Mouse (Mus musculus) intestine, embryonic 15.5 days (tissue): ENCODE data around the gene Npsr1. TPM values are rescaled to one million over a fixed set of nuclear protein-coding genes. Genes with fewer than 3 reads are reported as not detected.

ENCODE experiments used
- ATAC-seq: fragments of 200-750 bp; cut with Nextera tagmentation; 2 replicates; pipeline ENCODE4 v1.8.0; 2017; ENCODE audit warnings: moderate TSS enrichment, moderate library complexity
- H3K27ac ChIP-seq: fragments of 300-500 bp; sonication (generic); 2 replicates; pipeline ENCODE4 v1.5.1; 2015; ENCODE audit warnings: mild to moderate bottlenecking, inconsistent platforms
- H3K27me3 ChIP-seq: fragments of 300-500 bp; sonication (generic); replicated peaks from 2 replicates; pipeline ENCODE4 v1.6.1; 2015; ENCODE audit warnings: inconsistent platforms
- H3K36me3 ChIP-seq: fragments of 300-500 bp; sonication (generic); 2 replicates; pipeline ENCODE4 v1.6.1; 2015; ENCODE audit warnings: inconsistent platforms
- H3K4me1 ChIP-seq: fragments of 300-500 bp; sonication (generic); replicated peaks from 2 replicates; pipeline ENCODE4 v1.6.1; 2015; ENCODE audit warnings: inconsistent platforms
- H3K4me2 ChIP-seq: fragments of 300-500 bp; sonication (generic); replicated peaks from 2 replicates; pipeline ENCODE4 v1.6.1; 2015; ENCODE audit warnings: mild to moderate bottlenecking, inconsistent platforms
- H3K4me3 ChIP-seq: fragments of 300-500 bp; sonication (generic); replicated peaks from 2 replicates; pipeline ENCODE4 v1.5.1; 2015; ENCODE audit warnings: inconsistent platforms
- H3K9ac ChIP-seq: fragments of 300-500 bp; sonication (generic); 2 replicates; pipeline ENCODE4 v1.6.1; 2015; ENCODE audit warnings: inconsistent platforms
- H3K9me3 ChIP-seq: fragments of 300-500 bp; sonication (generic); 2 replicates; pipeline ENCODE4 v1.6.1; 2016; ENCODE audit warnings: inconsistent platforms
- WGBS: fragments of 180-500 bp; shearing (Covaris S2); methylation state at CpG from one replicate; pipeline ENCODE4 v1.1.7; 2015; 5-methylcytosine and 5-hydroxymethylcytosine counted together
- polyA plus RNA-seq: library from polyadenylated mRNA; unstranded; fragments of >200 nt; fragmentation: Nextera tagmentation; extraction: Ambion mirVana; gene quantifications from 2 replicates; pipeline ENCODE4 v1.2.1, GENCODE M21; 2015

The Npsr1 gene
- polyA plus RNA-seq, 1 experiment from 2014 or later: not detected

GRCm38 (mm10) chr9:24331661-24332060 is 233.9 kb downstream of the Npsr1 start:
- H3K4me1 ChIP-seq: no peaks in the 10 kb centered on the region
- no peaks in the 10 kb centered on the region for H3K9me3 ChIP-seq
- H3K9ac ChIP-seq: no peak overlapping the region
- no peak overlapping the region for H3K4me2 ChIP-seq
- no peak overlapping the region for H3K27ac ChIP-seq
- no peak for ATAC-seq
- no peak overlapping the region for H3K4me3 ChIP-seq
- H3K36me3 ChIP-seq: no peaks in the 10 kb centered on the region
- 62% methylated on average over 2 of the region's 2 CpGs for WGBS
- no peaks in the 10 kb centered on the region for H3K27me3 ChIP-seq

DNA sequence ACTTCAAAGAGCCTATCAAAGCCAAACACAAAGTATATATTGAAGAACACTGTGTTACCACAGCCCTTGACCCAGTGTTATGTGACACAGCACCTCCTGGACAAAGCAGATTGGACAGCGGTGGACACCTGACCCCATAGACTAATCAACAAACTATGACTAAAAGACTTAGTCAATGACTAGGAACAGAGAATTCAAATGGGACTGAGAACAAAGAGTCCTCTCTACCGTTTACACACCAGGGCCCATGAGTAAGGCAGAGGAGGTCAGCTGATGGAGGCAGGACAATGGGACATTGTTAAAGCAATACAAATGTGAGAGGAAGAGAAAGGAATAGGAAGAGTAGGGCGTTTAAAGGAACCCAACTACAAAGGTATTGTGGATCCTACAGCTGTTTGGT is 243.5 kb downstream of the Npsr1 start:
- H3K4me1 ChIP-seq: no peaks in the 10 kb centered on the region
- WGBS: 64% methylated on average over 3 of the region's 3 CpGs
- no peak overlapping the region for H3K4me3 ChIP-seq
- no peaks in the 10 kb centered on the region for H3K9me3 ChIP-seq
- no peak overlapping the region for H3K27ac ChIP-seq
- no peaks in the 10 kb centered on the region for H3K27me3 ChIP-seq
- no peak overlapping the region for H3K9ac ChIP-seq
- ATAC-seq: no peak
- no peaks in the 10 kb centered on the region for H3K36me3 ChIP-seq
- H3K4me2 ChIP-seq: no peak overlapping the region

GRCm38 (mm10) chr9:24347011-24347410 is 249.2 kb downstream of the Npsr1 start:
- WGBS: 34% methylated on average over 1 of the region's 1 CpGs
- H3K27me3 ChIP-seq: no peaks in the 10 kb centered on the region
- ATAC-seq: no peak

GRCm38 (mm10) chr9:24349510-24349909 is 251.7 kb downstream of the Npsr1 start:
- 79% methylated on average over 2 of the region's 2 CpGs for WGBS
- H3K9me3 ChIP-seq: no peaks in the 10 kb centered on the region
- no peaks in the 10 kb centered on the region for H3K36me3 ChIP-seq
- no peak overlapping the region for H3K9ac ChIP-seq
- no peak overlapping the region for H3K27ac ChIP-seq
- no peak for ATAC-seq
- H3K4me3 ChIP-seq: no peak overlapping the region
- no peak overlapping the region for H3K4me2 ChIP-seq
- no peaks in the 10 kb centered on the region for H3K27me3 ChIP-seq
- no peaks in the 10 kb centered on the region for H3K4me1 ChIP-seq

More at GRCm38 (mm10) chr9:24347011-24347410, 249.2 kb downstream of the Npsr1 start:
- H3K4me2 ChIP-seq: no peak overlapping the region
- H3K27ac ChIP-seq: no peak overlapping the region
- H3K9ac ChIP-seq: no peak overlapping the region
- H3K9me3 ChIP-seq: no peaks in the 10 kb centered on the region
- H3K36me3 ChIP-seq: no peaks in the 10 kb centered on the region
- no peaks in the 10 kb centered on the region for H3K4me1 ChIP-seq
- H3K4me3 ChIP-seq: no peak overlapping the region

DNA sequence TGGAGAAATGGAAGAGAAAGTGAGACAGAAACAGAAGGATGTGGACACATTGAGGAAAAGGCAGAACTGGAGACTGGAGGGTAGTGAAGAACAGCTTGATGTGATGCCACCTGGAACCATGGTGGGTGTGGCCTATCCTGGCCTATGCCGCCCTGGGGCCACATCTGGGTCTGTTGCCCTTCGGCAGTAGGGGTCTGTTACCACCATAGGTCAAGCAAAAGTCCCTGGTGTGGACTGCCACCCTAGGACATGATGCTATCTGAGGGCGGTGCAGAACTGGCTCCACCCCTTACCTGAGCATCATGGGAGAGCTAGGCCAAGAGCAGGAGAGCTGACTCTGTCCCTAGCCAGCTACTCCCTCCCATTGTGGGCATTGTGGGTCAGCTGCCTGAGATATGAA is 253.6 kb downstream of the Npsr1 start:
- Histone ChIP-seq H3K4me3 (no peak overlapping the region), H3K27ac (no peak overlapping the region), H3K9ac (no peak overlapping the region), H3K4me1 (no peaks in the 10 kb centered on the region), H3K4me2 (no peak overlapping the region), H3K27me3 (no peaks in the 10 kb centered on the region), H3K36me3 (no peaks in the 10 kb centered on the region), H3K9me3 (no peaks in the 10 kb centered on the region)
- no peak for ATAC-seq
- 89% methylated on average over 3 of the region's 3 CpGs for WGBS
